Mouse (Mus musculus) induced T-regulatory cell, adult 2 months (primary cell): ENCODE measurements around the gene Lmo7.

Source experiments
- DNase-seq: peaks from one replicate; pipeline ENCODE4 v3.0.0-alpha.2; 2012; ENCODE audit warnings: low read depth

The Lmo7 gene

DNA sequence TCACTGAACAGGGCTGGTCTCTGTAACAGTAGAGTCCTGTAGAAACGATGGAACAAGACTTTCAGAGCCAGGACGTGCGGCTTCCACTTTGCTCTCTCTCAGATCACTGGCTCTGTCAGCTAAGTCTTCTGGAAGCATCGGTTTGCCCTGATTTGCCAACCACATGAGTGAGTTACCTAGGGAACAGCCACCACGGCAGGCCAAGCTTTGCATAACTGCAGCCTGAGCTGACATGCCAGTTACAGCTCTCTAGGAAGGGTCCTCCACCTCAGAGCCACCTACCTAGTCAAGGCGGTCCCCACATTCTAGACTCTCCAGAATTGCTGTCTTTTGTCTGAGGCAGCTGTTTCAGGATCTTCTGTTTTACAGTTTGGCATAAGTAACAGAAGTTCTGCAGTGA, 107.4 kb downstream of the Lmo7 start:
- no peak for DNase-seq

GRCm38 (mm10) chr14:101838231-101838839, 108.6 kb downstream of the Lmo7 start:
- DNase-seq = no peak

DNA sequence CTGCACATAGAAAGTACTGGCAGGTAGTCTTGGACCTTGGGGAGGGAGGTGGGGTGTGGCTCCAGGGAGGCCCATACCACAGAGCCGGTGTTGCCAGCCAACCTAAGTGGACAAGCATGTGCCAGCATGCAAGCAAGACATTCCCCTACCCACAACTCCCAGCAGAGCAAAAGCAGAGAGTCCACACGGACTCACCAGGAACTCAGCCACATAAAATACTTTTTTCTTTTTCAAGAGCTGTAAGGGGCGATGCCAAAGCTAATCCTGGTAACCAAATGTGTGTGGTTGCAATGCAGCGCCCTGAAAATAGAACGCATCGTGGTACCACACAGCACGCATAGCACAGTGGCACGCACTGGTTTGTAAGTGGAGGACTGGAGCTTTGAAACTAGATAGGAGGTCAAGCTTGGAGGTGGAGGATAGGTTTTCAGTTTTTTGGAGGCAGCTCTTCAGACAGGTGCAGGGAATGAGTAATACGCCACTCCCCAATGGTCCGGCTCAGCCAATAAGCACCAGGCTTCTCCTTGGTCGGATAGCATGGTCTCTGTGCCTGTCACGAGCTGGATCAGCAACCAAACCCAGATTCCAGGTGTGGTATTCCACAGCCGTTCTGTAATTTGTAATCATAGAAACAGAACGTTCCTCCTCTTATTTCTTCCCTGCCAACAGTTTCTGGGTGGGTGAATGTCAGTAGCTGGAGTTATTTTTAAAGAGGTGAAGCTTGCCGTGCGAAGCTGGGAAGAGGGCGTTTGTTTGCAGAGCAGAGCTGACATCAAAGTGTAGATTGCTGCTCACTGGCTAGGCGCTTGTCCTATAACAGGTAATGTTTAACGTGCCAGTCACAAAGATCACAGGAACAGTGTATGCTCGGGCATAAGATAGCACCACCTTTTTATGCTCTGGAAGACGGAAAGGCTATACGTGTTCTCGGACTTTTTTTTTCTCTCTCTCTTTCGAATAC, 110.3 kb downstream of the Lmo7 start:
- DNase-seq = no peak

- no peak for DNase-seq
Observed at GRCm38 (mm10) chr14:101841271-101841670, 111.5 kb downstream of the Lmo7 start.

DNA sequence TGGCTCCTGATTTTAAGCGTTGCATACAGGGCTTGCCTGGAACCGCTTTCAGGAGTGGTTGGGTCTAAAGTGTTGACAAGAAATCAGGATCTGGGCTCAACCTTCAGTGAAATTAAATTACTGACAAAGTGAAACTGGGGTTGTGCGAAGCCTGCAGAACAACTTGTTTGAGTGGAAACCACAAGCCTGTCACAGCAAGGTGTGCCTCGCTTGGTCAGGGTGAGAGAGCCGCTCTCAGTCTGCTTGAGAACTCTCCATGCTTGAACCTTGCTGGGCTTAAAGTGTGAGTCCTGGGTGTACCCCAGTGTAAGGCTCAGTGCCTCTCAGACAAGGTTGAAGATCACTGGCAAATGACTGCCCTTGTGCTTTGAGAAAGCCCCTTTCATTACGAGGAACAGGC, 112.8 kb downstream of the Lmo7 start:
- peak; percentile 27 for DNase-seq

GRCm38 (mm10) chr14:101843443-101843842, 113.7 kb downstream of the Lmo7 start:
- DNase-seq = no peak

DNA sequence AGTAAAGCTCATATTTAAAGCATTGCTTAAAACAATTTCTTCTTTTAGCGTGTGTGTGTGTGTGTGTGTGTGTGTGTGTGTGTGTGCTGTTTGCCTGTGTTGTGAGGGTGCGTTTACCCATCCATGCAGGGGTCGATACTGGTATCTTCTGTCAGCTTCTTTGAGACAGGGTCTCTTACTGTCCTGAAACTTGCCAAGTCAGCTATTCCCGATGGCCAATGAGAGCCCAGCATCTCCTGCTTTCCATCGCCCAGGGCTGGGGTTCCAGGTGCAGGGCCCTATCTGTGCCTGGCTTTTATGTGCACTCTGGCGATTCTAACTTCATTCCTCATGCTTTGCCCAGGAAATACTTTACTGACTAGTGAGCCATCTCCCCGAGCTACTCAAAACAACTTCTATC, 114.7 kb downstream of the Lmo7 start:
- no peak for DNase-seq

DNA sequence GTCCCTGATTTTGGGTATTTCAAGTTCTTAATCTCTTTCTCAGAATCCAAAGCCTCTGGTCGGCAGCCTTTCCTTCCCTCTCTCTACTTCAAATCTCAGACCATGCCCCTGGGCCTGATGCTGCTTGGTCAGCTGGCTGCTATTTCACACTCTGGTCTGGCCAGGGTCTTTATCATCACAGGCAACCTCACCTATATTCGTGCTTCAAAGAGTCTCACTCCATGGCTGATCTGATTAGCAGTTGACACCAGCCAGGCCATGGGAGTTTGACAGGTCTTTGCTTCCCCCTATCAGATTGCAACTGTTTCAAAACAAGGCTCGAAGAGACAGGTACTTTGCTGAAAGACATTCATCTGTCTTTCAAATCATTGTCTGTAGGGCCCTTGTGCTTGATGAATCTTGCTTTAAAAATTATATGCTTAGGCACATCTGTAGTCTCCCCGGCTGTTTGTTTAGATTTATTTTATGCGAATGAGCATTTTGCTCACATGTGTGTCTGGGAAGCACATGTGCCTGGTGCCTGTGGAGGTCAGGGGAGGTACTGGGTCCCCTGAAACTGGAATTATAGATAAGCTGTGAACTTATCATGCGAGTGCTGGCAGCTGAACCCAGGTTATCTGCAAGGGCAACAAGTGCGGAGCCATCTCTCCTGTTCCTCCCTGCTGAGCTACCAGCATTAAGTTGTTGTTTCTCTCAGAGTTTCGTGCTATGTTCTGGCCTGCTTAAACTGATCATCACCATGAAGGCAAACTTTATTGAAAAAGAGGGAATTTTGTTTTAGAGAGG, 116.5 kb downstream of the Lmo7 start:
- DNase-seq = no peak

- DNase-seq = no peak
Observed at GRCm38 (mm10) chr14:101847520-101847919, 117.8 kb downstream of the Lmo7 start.

- DNase-seq = no peak
Observed at GRCm38 (mm10) chr14:101852584-101853195, 122.9 kb downstream of the Lmo7 start.

- DNase-seq = no peak
Observed at GRCm38 (mm10) chr14:101853207-101853606, 123.5 kb downstream of the Lmo7 start.

DNA sequence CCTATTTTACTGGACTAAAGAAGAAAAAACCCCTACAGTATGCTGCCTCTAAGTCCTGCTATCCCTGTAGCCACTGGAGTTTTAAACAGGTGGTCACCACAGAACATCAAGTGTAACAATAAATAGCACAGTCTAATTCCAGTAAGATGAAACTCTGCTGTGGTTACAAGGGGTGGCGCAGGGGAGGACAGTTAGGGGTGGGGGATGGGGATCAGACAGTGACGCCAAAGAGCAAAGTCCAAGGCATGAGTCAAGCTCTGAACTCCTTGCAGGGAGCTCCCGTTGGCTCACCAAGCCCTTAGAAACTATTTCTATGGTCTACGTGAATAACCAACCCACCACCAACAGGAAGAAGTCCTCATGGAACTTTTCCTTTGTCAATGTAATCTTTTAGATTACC, 124.0 kb downstream of the Lmo7 start:
- no peak for DNase-seq

- no peak for DNase-seq
Observed at GRCm38 (mm10) chr14:101854226-101854625, 124.5 kb downstream of the Lmo7 start.

- DNase-seq = no peak
Observed at GRCm38 (mm10) chr14:101859305-101859886, 129.6 kb downstream of the Lmo7 start.

DNA sequence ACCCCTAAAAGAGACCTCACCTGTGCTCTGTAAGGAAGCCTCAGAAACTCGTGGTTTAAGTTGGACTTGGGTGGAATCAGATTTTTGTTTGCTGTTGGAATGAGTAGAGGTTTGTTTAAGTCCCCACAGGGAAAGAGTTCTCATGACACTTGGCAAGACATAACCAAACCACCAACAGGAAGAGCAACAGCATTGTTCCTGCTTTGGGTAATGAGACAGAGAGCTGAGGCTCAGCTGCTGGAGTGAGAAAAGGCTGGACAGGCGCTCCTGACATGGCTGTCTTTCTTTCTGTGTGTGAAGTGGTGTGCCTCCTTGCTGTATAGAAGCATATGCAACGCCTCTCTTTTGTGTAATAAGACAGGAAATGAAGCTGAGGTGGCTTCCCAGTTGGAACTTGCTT, 132.3 kb downstream of the Lmo7 start:
- DNase-seq = no peak

DNA sequence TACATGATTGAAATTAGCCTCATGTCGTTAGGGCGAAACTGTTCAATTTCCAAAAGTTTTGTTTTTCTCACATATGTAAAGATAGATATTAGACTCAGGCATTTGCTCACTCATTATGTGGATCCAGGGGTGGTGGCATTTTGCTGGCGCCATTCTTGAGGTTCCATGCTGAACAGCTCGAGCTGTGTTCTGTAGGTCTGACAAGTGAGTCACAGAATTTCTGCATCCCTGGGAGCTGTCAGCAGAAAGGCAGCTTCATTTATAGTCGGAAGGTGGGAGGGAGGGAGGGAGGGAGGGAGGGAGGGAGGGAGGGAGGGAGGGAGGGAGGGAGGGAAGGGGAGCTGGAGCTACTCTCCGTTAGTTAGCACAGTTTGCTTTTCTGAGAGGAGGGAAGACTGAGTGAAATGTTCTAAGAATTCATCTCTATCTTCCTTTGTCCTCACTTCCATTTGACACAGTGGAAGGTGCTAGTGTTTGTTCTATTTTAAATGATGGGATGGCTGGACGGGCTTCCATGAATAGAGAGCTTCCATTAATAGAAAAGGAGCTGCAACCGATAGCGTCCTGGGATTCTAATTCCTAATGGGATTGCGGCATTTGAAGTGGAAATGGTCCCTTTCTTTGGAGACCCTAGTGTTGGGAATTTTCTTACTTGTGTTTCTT, 137.4 kb downstream of the Lmo7 start:
- no peak for DNase-seq

DNA sequence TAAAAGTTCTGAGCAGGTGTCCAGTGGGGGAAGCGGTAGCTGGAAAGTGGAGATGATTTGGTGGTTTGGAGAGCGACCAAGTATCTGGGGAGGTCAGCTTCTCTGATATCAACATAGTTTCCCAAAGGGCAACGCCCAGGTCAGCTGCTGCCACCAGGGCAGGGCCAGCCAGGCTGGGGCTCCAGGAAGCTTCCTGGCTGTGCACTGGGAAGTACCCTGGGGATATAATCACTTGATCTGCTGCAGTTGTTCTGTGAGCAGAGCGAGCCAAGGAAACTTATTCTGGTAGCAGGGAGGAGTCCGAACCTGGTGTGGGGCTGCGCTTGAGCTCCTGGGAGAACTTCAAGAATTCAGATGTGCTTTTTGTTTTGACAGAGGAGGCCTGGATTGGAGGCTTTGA, 139.4 kb downstream of the Lmo7 start:
- DNase-seq = no peak

DNA sequence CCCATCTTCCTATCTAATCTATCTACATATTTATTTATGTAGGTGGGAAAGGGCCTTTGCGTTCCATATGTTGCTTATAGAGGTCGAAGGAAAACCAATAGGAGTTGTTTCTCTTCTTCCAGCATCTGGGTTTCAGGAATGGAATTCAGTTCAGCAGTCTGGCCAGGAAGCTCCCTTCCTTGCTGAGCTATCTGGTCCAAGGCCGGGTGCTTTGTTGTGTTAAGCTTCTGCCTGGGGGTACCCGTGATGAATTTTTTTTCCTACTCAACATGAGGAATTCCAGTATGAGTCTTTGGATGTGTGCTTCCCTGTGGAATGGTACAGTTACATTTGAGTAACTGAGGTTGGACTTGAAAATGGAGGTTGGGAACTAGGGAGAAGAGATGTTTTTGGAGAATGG, 139.9 kb downstream of the Lmo7 start:
- no peak for DNase-seq

GRCm38 (mm10) chr14:101870171-101870902, 140.6 kb downstream of the Lmo7 start:
- no peak for DNase-seq

- DNase-seq = no peak
Observed at GRCm38 (mm10) chr14:101872846-101873245, 143.1 kb downstream of the Lmo7 start.
